Mouse (Mus musculus) right cerebral cortex, adult 2 months (tissue): ENCODE data around the gene Nkiras1.
"Not testable (repeated sequence)": the region's sequence is repeated elsewhere in the genome, so short reads cannot be mapped to it uniquely, and the experiment has no call there.

ENCODE experiments used
- DNase-seq, 2 experiments: peaks; one replicate each; pipeline ENCODE4 v3.0.0; 2021 to 2022; ENCODE audit warnings: low spot score in 2 of 2

Nkiras1 gene

GRCm38 (mm10) chr14:18270529-18271441, at the start of gene Nkiras1, which contains the start of gene Rpl15:
TSS of gene Nkiras1 (plus strand) at chr14:18271136.
TSS of gene Rpl15 (minus strand) at chr14:18271391.
- peak; percentile 98 for DNase-seq

- DNase-seq, result no peak
Observed at GRCm38 (mm10) chr14:18221977-18222376, 49.0 kb upstream of the Nkiras1 start.

GRCm38 (mm10) chr14:18225431-18225830, 45.5 kb upstream of the Nkiras1 start:
- DNase-seq, result not testable (repeated sequence)

- not testable (repeated sequence) for DNase-seq
Observed at GRCm38 (mm10) chr14:18226181-18226580, 44.8 kb upstream of the Nkiras1 start.

- DNase-seq, result not testable (repeated sequence)
Observed at GRCm38 (mm10) chr14:18229751-18230150, 41.2 kb upstream of the Nkiras1 start.

- not testable (repeated sequence) for DNase-seq
Observed at GRCm38 (mm10) chr14:18231866-18232265, 39.1 kb upstream of the Nkiras1 start.

- no peak for DNase-seq
Observed at GRCm38 (mm10) chr14:18233076-18233475, 37.9 kb upstream of the Nkiras1 start.

- DNase-seq, result no peak
Observed at GRCm38 (mm10) chr14:18233981-18234960, 36.7 kb upstream of the Nkiras1 start.

GRCm38 (mm10) chr14:18236496-18237235, 34.3 kb upstream of the Nkiras1 start:
- DNase-seq, result not testable (repeated sequence)

GRCm38 (mm10) chr14:18237381-18237780, 33.6 kb upstream of the Nkiras1 start:
- no peak for DNase-seq

- DNase-seq, result peak; percentile 97 to 98
Observed at GRCm38 (mm10) chr14:18238131-18238749, 32.7 kb upstream of the Nkiras1 start.

GRCm38 (mm10) chr14:18238750-18239731, 31.9 kb upstream of the Nkiras1 start, which contains the start of gene Nr1d2:
TSS of gene Nr1d2 (minus strand) at chr14:18239127.
- peak; percentile 95 for DNase-seq

- no peak for DNase-seq
Observed at GRCm38 (mm10) chr14:18240132-18240531, 30.8 kb upstream of the Nkiras1 start.

- DNase-seq, result no peak
Observed at GRCm38 (mm10) chr14:18241786-18242185, 29.1 kb upstream of the Nkiras1 start.

GRCm38 (mm10) chr14:18242638-18243130, 28.3 kb upstream of the Nkiras1 start:
- DNase-seq, result no peak

GRCm38 (mm10) chr14:18261203-18261602, 9.7 kb upstream of the Nkiras1 start:
- DNase-seq, result no peak

- peak; percentile 54 to 57 for DNase-seq
Observed at GRCm38 (mm10) chr14:18263427-18263826, 7.5 kb upstream of the Nkiras1 start.

- DNase-seq, result not testable (repeated sequence)
Observed at GRCm38 (mm10) chr14:18269947-18270528, 898 bp upstream of the Nkiras1 start.

- no peak for DNase-seq
Observed at GRCm38 (mm10) chr14:18271666-18272065, 730 bp downstream of the Nkiras1 start.
